Mouse (Mus musculus): Measurements from ENCODE around the gene Gabbr2. TPM values are rescaled to one million over a fixed set of nuclear protein-coding genes. Genes with fewer than 3 reads are reported as not detected.

The Gabbr2 gene
- polyA plus RNA-seq, 1 experiment from 2014 or later = 0.03 TPM

DNA sequence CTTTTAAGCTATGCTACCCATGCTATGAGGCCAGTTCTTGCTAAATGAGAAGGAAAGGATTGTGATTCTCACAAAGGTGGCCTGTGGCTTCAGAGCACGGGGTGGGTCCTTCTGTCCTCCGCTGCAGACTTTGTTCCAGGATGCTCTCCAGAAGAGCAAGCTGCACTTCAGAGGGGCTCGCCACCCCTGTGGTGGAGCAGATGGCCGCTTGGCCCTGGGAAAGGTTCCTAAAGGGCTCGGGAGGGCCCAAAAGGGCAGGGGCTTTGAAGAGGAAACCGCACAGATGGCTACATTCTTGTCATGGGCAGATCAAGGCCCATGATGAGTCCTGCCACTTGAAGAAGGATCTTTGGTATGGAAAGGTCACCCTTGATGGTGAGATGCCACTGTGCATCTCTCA, 151.5 kb downstream of the Gabbr2 start:
- ATAC-seq (replicated peaks; ENCODE audit: extremely low read depth, insufficient read depth, low FRiP score) = no peak
- H3K9ac ChIP-seq (ENCODE audit: low read length) = no peak overlapping the region
- H3K9me3 ChIP-seq (replicated peaks; ENCODE audit: control insufficient read depth, low read length) = 0 out of 2 replicates have a peak, but pooled peaks cover 2% of the 10 kb centered on the region
- no peak overlapping the region for H3K4me3 ChIP-seq (ENCODE audit: low read length)
- no peak overlapping the region for H3K27ac ChIP-seq (ENCODE audit: low read length)
- no peaks in the 10 kb centered on the region for H3K27me3 ChIP-seq (ENCODE audit: control insufficient read depth, insufficient read depth, low read length)
- H3K36me3 ChIP-seq (ENCODE audit: control insufficient read depth, insufficient read depth) = no peaks in the 10 kb centered on the region
- WGBS = 57% methylated on average over 6 of the region's 6 CpGs
- no peak overlapping the region for H3K4me2 ChIP-seq (ENCODE audit: low read depth, low read length)
- H3K4me1 ChIP-seq (ENCODE audit: control insufficient read depth, insufficient read depth, low read length) = no peaks in the 10 kb centered on the region

DNA sequence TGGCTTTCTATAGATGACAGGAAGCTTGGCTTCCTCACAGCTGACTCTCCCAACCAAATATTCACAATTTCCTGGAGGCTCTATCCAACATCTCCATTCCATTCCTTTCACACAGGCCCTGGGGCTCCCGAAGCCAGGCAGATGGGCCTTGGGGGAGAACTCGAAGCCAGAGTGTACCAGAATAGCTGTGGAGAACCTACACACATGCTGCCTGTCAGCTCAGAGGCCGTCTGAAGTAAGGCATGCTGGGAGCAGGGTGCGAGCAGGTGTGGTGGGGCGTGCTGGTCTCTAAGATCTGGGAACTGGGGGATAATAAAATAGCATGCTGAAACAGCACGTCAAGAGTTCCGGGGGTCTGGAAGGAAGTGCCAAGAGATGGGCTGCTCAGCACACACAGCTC, 154.3 kb downstream of the Gabbr2 start:
- H3K27ac ChIP-seq (ENCODE audit: low read length) = no peak overlapping the region
- no peak for ATAC-seq (replicated peaks; ENCODE audit: extremely low read depth, insufficient read depth, low FRiP score)
- no peak overlapping the region for H3K4me3 ChIP-seq (ENCODE audit: low read length)
- no peaks in the 10 kb centered on the region for H3K27me3 ChIP-seq (ENCODE audit: control insufficient read depth, insufficient read depth, low read length)
- no peak overlapping the region for H3K4me2 ChIP-seq (ENCODE audit: low read depth, low read length)
- H3K9ac ChIP-seq (ENCODE audit: low read length) = no peak overlapping the region
- WGBS = 70% methylated on average over 7 of the region's 7 CpGs
- H3K36me3 ChIP-seq (ENCODE audit: control insufficient read depth, insufficient read depth) = no peaks in the 10 kb centered on the region
- no peaks in the 10 kb centered on the region for H3K4me1 ChIP-seq (ENCODE audit: control insufficient read depth, insufficient read depth, low read length)
- H3K9me3 ChIP-seq (replicated peaks; ENCODE audit: control insufficient read depth, low read length) = no peaks in the 10 kb centered on the region

DNA sequence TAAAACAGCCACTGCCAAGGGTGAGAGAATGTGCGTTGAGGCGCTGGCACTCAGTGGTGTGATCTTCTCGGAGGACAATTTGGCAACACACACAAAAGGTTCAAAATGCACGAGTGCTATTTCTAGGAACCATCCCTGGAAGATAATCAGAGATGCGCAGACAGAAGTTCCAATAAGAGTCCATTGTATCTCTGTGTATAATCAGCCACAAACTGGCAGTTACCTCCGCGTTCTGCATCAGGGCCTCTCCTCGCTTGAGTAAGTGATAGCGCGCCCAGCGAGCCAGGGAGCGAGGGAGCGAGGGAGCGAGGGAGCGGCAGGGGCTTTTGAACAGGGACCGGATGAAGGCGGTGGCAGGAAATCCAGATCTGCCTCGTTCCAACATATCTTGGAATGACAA, 155.6 kb downstream of the Gabbr2 start:
- Histone ChIP-seq H3K9ac (ENCODE audit: low read length) (no peak overlapping the region), H3K27me3 (ENCODE audit: control insufficient read depth, insufficient read depth, low read length) (no peaks in the 10 kb centered on the region), H3K27ac (ENCODE audit: low read length) (no peak overlapping the region), H3K9me3 (replicated peaks; ENCODE audit: control insufficient read depth, low read length) (no peaks in the 10 kb centered on the region), H3K4me3 (ENCODE audit: low read length) (no peak overlapping the region), H3K4me2 (ENCODE audit: low read depth, low read length) (no peak overlapping the region), H3K4me1 (ENCODE audit: control insufficient read depth, insufficient read depth, low read length) (no peaks in the 10 kb centered on the region), H3K36me3 (ENCODE audit: control insufficient read depth, insufficient read depth) (no peaks in the 10 kb centered on the region)
- ATAC-seq (replicated peaks; ENCODE audit: extremely low read depth, insufficient read depth, low FRiP score) = no peak
- 60% methylated on average over 18 of the region's 18 CpGs for WGBS

DNA sequence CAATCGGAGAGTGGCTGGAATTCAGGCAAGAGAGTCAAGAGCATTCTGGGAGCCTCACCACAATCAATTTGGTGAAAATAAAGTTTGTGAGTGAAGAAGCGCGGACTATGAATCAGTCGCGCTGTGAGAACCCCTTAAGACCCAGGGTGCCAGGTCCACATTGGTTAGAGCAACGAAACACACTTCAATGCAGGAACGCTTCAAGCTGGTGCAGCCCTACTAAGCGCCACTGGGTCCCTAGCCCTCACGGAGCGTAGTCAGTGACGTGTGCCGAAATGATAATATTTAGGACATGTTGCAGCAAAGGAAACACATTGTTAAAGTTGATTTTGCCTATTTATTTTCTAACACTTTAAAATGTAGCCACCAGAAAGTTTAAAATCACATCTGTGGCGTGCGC, 156.6 kb downstream of the Gabbr2 start:
- WGBS = 92% methylated on average over 14 of the region's 14 CpGs
- H3K4me3 ChIP-seq (ENCODE audit: low read length) = no peak overlapping the region
- H3K4me2 ChIP-seq (ENCODE audit: low read depth, low read length) = no peak overlapping the region
- H3K27ac ChIP-seq (ENCODE audit: low read length) = no peak overlapping the region
- H3K4me1 ChIP-seq (ENCODE audit: control insufficient read depth, insufficient read depth, low read length) = no peaks in the 10 kb centered on the region
- no peak for ATAC-seq (replicated peaks; ENCODE audit: extremely low read depth, insufficient read depth, low FRiP score)
- no peaks in the 10 kb centered on the region for H3K9me3 ChIP-seq (replicated peaks; ENCODE audit: control insufficient read depth, low read length)
- no peak overlapping the region for H3K9ac ChIP-seq (ENCODE audit: low read length)
- no peaks in the 10 kb centered on the region for H3K36me3 ChIP-seq (ENCODE audit: control insufficient read depth, insufficient read depth)
- no peaks in the 10 kb centered on the region for H3K27me3 ChIP-seq (ENCODE audit: control insufficient read depth, insufficient read depth, low read length)

DNA sequence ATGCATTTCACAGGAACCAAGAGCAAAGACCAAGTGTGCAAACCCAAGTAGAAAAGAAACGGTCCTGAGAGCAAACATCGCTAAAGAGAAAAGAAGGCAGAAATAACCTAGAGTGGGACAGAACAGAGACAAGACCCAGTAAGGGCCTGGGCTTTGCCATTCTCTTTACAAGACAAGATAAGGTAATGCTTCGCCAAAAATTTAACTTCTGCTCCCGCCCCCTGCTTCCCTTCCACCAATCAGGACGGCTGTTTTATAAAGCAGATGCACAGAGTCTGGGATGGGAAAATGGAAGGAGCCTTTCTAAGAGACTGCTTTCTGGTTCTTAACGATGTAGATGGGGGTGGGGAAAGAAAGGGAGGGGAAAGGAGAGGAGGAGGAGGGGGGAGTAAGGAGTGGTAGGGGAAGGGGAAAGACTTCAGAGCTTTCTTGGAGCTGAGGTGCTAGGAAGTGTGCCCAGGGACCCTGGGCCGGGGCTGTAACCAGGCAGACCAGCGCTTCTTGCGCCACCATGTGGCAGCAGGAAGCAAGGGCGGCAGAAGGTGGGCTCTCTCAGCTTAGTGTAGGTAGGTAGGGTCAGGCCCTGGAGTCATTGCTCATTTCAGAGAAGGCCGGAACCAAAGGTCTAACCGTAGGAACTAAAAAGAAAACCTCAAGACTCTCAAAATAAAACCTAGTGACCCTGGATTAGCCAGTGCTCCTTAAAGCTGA, 158.7 kb downstream of the Gabbr2 start:
- Histone ChIP-seq H3K9ac (ENCODE audit: low read length) (no peak overlapping the region), H3K4me2 (ENCODE audit: low read depth, low read length) (no peak overlapping the region), H3K36me3 (ENCODE audit: control insufficient read depth, insufficient read depth) (no peaks in the 10 kb centered on the region), H3K9me3 (replicated peaks; ENCODE audit: control insufficient read depth, low read length) (no peaks in the 10 kb centered on the region), H3K27me3 (ENCODE audit: control insufficient read depth, insufficient read depth, low read length) (no peaks in the 10 kb centered on the region), H3K27ac (ENCODE audit: low read length) (no peak overlapping the region), H3K4me1 (ENCODE audit: control insufficient read depth, insufficient read depth, low read length) (no peaks in the 10 kb centered on the region), H3K4me3 (ENCODE audit: low read length) (no peak overlapping the region)
- ATAC-seq (replicated peaks; ENCODE audit: extremely low read depth, insufficient read depth, low FRiP score) = no peak
- WGBS = 49% methylated on average over 12 of the region's 12 CpGs

DNA sequence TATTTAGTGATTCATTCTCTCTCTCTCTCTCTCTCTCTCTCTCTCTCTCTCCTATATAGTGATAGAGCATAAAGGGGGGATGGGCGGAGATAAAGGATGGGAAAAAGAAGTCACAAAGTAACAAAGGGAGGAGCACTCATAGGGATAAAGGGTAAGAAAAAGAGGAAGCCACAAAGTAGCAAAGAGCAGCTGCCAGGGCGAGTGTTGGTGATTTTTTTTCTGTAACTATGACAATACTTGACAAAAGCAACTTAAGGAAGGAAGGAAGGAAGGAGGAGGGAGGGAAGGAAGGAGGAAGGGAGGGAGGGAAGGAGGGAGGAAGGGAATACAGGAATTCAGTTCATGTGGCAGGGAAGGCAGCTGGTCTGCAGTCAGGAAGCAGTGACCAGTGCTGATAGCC, 162.0 kb downstream of the Gabbr2 start:
- no peak overlapping the region for H3K4me2 ChIP-seq (ENCODE audit: low read depth, low read length)
- no peaks in the 10 kb centered on the region for H3K36me3 ChIP-seq (ENCODE audit: control insufficient read depth, insufficient read depth)
- 69% methylated on average over 2 of the region's 2 CpGs for WGBS
- ATAC-seq (replicated peaks; ENCODE audit: extremely low read depth, insufficient read depth, low FRiP score) = no peak
- no peaks in the 10 kb centered on the region for H3K4me1 ChIP-seq (ENCODE audit: control insufficient read depth, insufficient read depth, low read length)
- H3K9me3 ChIP-seq (replicated peaks; ENCODE audit: control insufficient read depth, low read length) = no peaks in the 10 kb centered on the region
- no peak overlapping the region for H3K9ac ChIP-seq (ENCODE audit: low read length)
- no peaks in the 10 kb centered on the region for H3K27me3 ChIP-seq (ENCODE audit: control insufficient read depth, insufficient read depth, low read length)
- no peak overlapping the region for H3K27ac ChIP-seq (ENCODE audit: low read length)
- no peak overlapping the region for H3K4me3 ChIP-seq (ENCODE audit: low read length)

DNA sequence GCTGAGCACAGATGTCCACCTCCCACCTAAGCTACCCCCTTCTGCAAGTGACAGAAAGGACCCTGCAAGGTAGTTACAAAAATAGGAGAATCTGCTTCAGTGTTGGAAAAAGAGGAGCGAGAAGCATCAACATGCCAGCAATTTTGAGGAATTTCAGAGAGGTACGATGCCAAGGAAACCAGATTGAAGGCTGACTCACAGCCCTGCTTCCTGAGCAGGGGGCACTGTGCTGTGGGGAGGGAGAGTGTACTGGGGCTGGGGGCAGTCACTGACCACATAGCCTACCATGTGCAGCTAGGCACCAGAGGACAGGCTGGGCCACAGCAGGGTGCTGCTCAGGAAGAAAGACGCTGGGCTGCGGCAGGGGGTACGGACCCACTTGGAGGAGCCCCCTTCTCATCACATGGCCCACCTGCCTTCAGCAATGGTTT, 163.5 kb downstream of the Gabbr2 start:
- no peak overlapping the region for H3K4me3 ChIP-seq (ENCODE audit: low read length)
- H3K9me3 ChIP-seq (replicated peaks; ENCODE audit: control insufficient read depth, low read length) = no peaks in the 10 kb centered on the region
- H3K9ac ChIP-seq (ENCODE audit: low read length) = no peak overlapping the region
- no peaks in the 10 kb centered on the region for H3K27me3 ChIP-seq (ENCODE audit: control insufficient read depth, insufficient read depth, low read length)
- H3K36me3 ChIP-seq (ENCODE audit: control insufficient read depth, insufficient read depth) = no peaks in the 10 kb centered on the region
- no peaks in the 10 kb centered on the region for H3K4me1 ChIP-seq (ENCODE audit: control insufficient read depth, insufficient read depth, low read length)
- ATAC-seq (replicated peaks; ENCODE audit: extremely low read depth, insufficient read depth, low FRiP score) = no peak
- no peak overlapping the region for H3K4me2 ChIP-seq (ENCODE audit: low read depth, low read length)
- WGBS = 78% methylated on average over 5 of the region's 5 CpGs
- no peak overlapping the region for H3K27ac ChIP-seq (ENCODE audit: low read length)

DNA sequence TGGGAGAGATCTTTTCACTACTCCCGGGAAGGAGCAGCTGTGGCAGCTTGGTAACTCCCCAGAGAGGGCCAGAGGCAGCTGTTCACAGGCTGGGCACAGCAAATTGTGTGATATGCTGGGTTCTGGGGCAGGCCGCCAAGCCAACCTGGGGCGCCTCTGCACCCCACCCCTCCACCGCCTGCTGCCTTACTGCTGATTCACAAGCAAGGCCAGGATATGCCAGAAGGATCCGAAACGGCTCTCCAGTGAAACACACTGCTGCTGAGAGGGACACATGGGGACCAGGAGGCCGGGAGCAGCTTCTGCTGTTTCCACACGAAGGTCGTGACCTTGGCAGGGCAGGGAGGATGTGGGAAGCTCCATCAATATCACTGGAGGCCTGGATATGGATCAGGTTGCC, 164.2 kb downstream of the Gabbr2 start:
- Histone ChIP-seq H3K9me3 (replicated peaks; ENCODE audit: control insufficient read depth, low read length) (no peaks in the 10 kb centered on the region), H3K4me1 (ENCODE audit: control insufficient read depth, insufficient read depth, low read length) (no peaks in the 10 kb centered on the region), H3K36me3 (ENCODE audit: control insufficient read depth, insufficient read depth) (no peaks in the 10 kb centered on the region), H3K9ac (ENCODE audit: low read length) (no peak overlapping the region), H3K4me2 (ENCODE audit: low read depth, low read length) (no peak overlapping the region), H3K27me3 (ENCODE audit: control insufficient read depth, insufficient read depth, low read length) (no peaks in the 10 kb centered on the region), H3K4me3 (ENCODE audit: low read length) (no peak overlapping the region), H3K27ac (ENCODE audit: low read length) (no peak overlapping the region)
- ATAC-seq (replicated peaks; ENCODE audit: extremely low read depth, insufficient read depth, low FRiP score) = no peak
- WGBS = 51% methylated on average over 9 of the region's 9 CpGs

DNA sequence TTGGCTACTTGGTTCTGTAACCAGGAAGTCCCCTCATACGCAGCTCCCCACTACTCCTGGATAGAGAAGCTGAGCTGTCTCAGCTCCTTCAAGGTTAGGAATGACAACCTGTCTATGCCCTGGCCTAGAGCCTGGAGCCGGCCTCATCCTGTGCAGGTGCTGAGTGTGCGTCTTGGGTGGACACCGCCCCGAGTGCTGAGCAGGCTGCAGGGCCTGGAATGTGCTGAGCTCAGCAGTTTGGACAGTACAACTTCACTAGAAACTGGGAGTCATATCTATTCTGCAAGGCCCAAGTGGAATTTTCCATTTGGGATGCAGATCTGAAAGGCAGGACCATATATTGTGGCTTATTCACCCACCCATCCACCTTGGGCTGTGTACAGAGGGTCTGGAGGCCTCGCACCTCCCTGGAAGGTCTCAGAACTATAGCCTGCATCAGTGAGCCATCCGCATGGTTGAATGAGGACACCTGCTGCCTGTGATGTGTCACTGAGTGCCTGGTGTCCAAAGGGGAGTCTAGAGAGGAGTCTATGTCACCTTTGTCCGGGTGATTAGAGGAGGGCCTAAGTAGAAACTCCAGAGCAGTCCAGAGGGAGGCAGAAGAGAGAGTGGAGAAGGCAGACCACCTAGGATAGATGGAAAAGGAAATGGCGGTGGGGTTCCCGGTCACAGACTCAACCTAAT, 165.7 kb downstream of the Gabbr2 start:
- Histone ChIP-seq H3K27me3 (ENCODE audit: control insufficient read depth, insufficient read depth, low read length) (no peaks in the 10 kb centered on the region), H3K9me3 (replicated peaks; ENCODE audit: control insufficient read depth, low read length) (no peaks in the 10 kb centered on the region), H3K36me3 (ENCODE audit: control insufficient read depth, insufficient read depth) (no peaks in the 10 kb centered on the region), H3K4me1 (ENCODE audit: control insufficient read depth, insufficient read depth, low read length) (no peaks in the 10 kb centered on the region), H3K4me2 (ENCODE audit: low read depth, low read length) (no peak overlapping the region), H3K4me3 (ENCODE audit: low read length) (no peak overlapping the region), H3K27ac (ENCODE audit: low read length) (no peak overlapping the region), H3K9ac (ENCODE audit: low read length) (no peak overlapping the region)
- 77% methylated on average over 10 of the region's 10 CpGs for WGBS
- ATAC-seq (replicated peaks; ENCODE audit: extremely low read depth, insufficient read depth, low FRiP score) = no peak; the same call in 1 of the 2 replicates

Measured in heart, embryonic 16.5 days (tissue).